Mouse (Mus musculus) spleen, postnatal 0 days (tissue): ENCODE data around the gene Fam172a. TPM values are rescaled to one million over a fixed set of nuclear protein-coding genes. Genes with fewer than 3 reads are reported as not detected.

Source experiments
- polyA plus RNA-seq: library from polyadenylated mRNA; unstranded; fragments of >200 nt; fragmentation: Nextera tagmentation; extraction: Ambion mirVana; gene quantifications from 2 replicates; pipeline ENCODE4 v1.2.1, GENCODE M21; 2015

Fam172a gene
- 18.8 and 22.1 TPM in 2 replicates for polyA plus RNA-seq

DNA sequence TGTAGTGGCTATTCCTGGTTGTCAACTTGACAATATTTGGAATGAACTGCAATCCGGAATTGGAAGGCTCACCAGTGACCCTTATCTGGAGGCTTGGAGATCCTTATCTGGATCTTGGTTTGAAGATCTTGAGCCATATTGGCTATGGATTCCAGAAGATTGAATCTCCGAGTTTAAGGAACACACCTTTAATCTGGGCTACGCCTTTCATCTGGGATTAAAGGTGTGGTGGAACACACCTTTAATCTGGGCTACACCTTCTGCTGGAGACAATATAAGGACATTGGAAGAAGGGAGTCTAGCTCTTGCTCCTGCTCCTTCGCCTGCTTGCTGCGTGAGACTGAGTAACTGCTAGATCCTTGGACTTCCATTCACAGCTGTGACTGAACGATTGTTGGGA lies at the start of gene Fam172a:
Fam172a (plus strand) TSS at position 301 of the 400 bp plus-strand sequence.

DNA sequence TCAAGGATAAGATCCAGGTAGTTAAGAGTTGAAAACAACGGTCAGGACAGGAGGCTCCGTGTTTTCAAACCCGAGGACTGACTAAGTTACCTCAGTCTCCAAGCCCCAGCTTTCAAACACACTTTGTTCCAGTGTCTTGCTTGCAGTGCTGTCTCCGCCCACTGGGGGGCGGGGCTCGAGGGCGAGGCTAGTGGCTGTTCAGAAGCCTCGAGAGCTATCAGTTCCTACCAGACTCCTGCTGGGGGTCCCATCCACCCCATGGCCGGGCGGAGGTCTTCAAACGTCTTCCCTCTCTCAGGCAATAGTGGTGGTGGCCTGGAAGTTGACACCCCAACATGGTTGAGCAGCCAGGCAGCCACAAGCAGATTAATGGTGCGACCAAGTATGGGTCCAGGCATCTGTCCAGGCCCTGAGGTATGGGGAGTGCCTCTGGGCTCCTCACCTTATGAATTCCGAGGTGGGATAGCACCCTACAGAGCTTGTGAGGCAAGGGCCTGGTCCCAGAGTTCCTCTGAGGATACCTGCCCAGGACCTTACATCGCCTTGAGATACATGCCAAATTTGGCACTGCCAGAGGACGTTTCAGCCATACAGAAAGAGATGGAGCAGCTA lies 323.0 kb downstream of the Fam172a start, which contains the start of gene Pou5f2:
Pou5f2 (plus strand) TSS at position 220 of the 612 bp plus-strand sequence.

DNA sequence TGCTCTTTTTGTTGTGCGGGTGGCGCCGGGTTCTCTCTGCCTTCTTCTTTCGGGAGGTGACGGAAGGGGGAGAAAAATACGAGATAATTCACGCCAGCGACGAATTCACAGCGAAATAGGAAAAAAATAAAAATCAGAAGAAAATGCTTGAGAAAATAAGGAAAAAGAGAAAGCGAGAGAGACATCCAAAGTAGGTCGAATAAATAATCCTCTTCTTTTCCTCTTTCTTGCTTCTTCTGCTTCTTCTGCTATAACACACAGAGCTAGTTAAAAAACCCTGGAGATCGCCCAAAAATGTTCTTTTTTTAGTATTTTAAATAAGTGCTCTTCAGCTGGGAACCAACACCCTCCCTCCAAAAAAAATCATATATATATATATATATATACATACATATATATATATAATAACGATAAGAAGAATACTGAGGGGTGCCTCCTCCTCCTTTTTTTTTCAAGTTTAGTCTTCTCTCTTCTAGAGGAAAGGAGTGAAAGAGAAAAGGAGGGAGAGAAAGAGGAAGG lies 497.9 kb downstream of the Fam172a start, which contains the start of gene Nr2f1:
Nr2f1 (minus strand) TSS at position 116 of the 519 bp plus-strand sequence.

